Mouse (Mus musculus): Measurements from ENCODE around the gene AI854703. TPM values are rescaled to one million over a fixed set of nuclear protein-coding genes. Genes with fewer than 3 reads are reported as not detected.

The AI854703 gene
- polyA plus RNA-seq, 1 experiment: 0.01 TPM

GRCm38 (mm10) chr6:48589194-48589750 is 37.3 kb upstream of the AI854703 start, which contains the start of gene Gm45021:
Gene Gm45021, plus strand, starts transcription at chr6:48589610.
- Histone ChIP-seq H3K4me2 (ENCODE audit: low read depth) (no peak within 1 kb of the TSS), H3K4me3 (no peak within 1 kb of the TSS), H3ac (ENCODE audit: control insufficient read depth, insufficient read length) (no peak within 1 kb of the TSS), H3K36me3 (ENCODE audit: control insufficient read depth, insufficient read depth) (no peaks in the 10 kb centered on the region), H3K27me3 (ENCODE audit: control insufficient read depth, insufficient read depth, insufficient read length) (no peaks in the 10 kb centered on the region), H3K79me2 (ENCODE audit: control insufficient read depth, insufficient read depth) (no peaks in the 10 kb centered on the region)
- TF ChIP-seq POLR2A (IDR thresholded peaks at IDR 0.05; ENCODE audit: insufficient read length, low read depth) (no peak), MYOD1 (IDR thresholded peaks at IDR 0.05; ENCODE audit: control insufficient read depth in 1 of 3, insufficient read length in 2 of 3, low read depth in 2 of 3) (no peak), SRF (IDR thresholded peaks at IDR 0.05; ENCODE audit: control insufficient read depth, insufficient read length, low read depth) (no peak), MYOG (IDR thresholded peaks at IDR 0.05; ENCODE audit: control insufficient read depth in 1 of 3, insufficient read depth in 1 of 3, insufficient read length in 2 of 3, low read depth in 2 of 3) (no peak), TCF3 (IDR thresholded peaks at IDR 0.05; ENCODE audit: insufficient read length, low read depth) (no peak), MAX (IDR thresholded peaks at IDR 0.05; ENCODE audit: low read depth) (no peak), E2F4 (IDR thresholded peaks at IDR 0.05; ENCODE audit: insufficient read depth) (no peak), REST (IDR thresholded peaks at IDR 0.05; ENCODE audit: insufficient read depth, insufficient read length) (no peak), POLR2AphosphoS2 (IDR thresholded peaks at IDR 0.05; ENCODE audit: insufficient read length, low read depth) (no peak), USF1 (IDR thresholded peaks at IDR 0.05; ENCODE audit: low read depth) (no peak), CEBPB (IDR thresholded peaks at IDR 0.05; ENCODE audit: insufficient read depth, poor library complexity, severe bottlenecking) (no peak), TCF12 (IDR thresholded peaks at IDR 0.05; ENCODE audit: insufficient read depth, poor library complexity, severe bottlenecking) (no peak)

GRCm38 (mm10) chr6:48591221-48591845 is 35.2 kb upstream of the AI854703 start:
- TF ChIP-seq MYOG (IDR thresholded peaks at IDR 0.05; ENCODE audit: control insufficient read depth in 1 of 3, insufficient read depth in 1 of 3, insufficient read length in 2 of 3, low read depth in 2 of 3): peak in 1 of 3 experiments; percentile 19
- no peak for TF ChIP-seq SRF (IDR thresholded peaks at IDR 0.05; ENCODE audit: control insufficient read depth, insufficient read length, low read depth)
- TF ChIP-seq MYOD1 (IDR thresholded peaks at IDR 0.05; ENCODE audit: control insufficient read depth in 1 of 3, insufficient read length in 2 of 3, low read depth in 2 of 3): peak in 2 of 3 experiments; percentile 52 to 60

GRCm38 (mm10) chr6:48591871-48592270 is 34.7 kb upstream of the AI854703 start:
- H3ac ChIP-seq (ENCODE audit: control insufficient read depth, insufficient read length): no peak overlapping the region
- H3K27me3 ChIP-seq (ENCODE audit: control insufficient read depth, insufficient read depth, insufficient read length): no peaks in the 10 kb centered on the region
- no peak overlapping the region for H3K4me3 ChIP-seq
- no peaks in the 10 kb centered on the region for H3K36me3 ChIP-seq (ENCODE audit: control insufficient read depth, insufficient read depth)
- H3K79me2 ChIP-seq (ENCODE audit: control insufficient read depth, insufficient read depth): peaks cover 16% of the 10 kb centered on the region
- no peak overlapping the region for H3K4me2 ChIP-seq (ENCODE audit: low read depth)
- TF ChIP-seq REST (IDR thresholded peaks at IDR 0.05; ENCODE audit: insufficient read depth, insufficient read length) (no peak), TCF12 (IDR thresholded peaks at IDR 0.05; ENCODE audit: insufficient read depth, poor library complexity, severe bottlenecking) (no peak), CEBPB (IDR thresholded peaks at IDR 0.05; ENCODE audit: insufficient read depth, poor library complexity, severe bottlenecking) (no peak), MYOD1 (IDR thresholded peaks at IDR 0.05; ENCODE audit: control insufficient read depth in 1 of 3, insufficient read length in 2 of 3, low read depth in 2 of 3) (no peak), USF1 (IDR thresholded peaks at IDR 0.05; ENCODE audit: low read depth) (no peak), MAX (IDR thresholded peaks at IDR 0.05; ENCODE audit: low read depth) (no peak)

More at GRCm38 (mm10) chr6:48591221-48591845, 35.2 kb upstream of the AI854703 start:
- Histone ChIP-seq H3K4me2 (ENCODE audit: low read depth) (no peak overlapping the region), H3ac (ENCODE audit: control insufficient read depth, insufficient read length) (no peak overlapping the region), H3K36me3 (ENCODE audit: control insufficient read depth, insufficient read depth) (no peaks in the 10 kb centered on the region), H3K79me2 (ENCODE audit: control insufficient read depth, insufficient read depth) (peaks cover 16% of the 10 kb centered on the region), H3K27me3 (ENCODE audit: control insufficient read depth, insufficient read depth, insufficient read length) (no peaks in the 10 kb centered on the region), H3K4me3 (no peak overlapping the region)

- TF ChIP-seq CEBPB (IDR thresholded peaks at IDR 0.05; ENCODE audit: insufficient read depth, poor library complexity, severe bottlenecking): no peak
- peak; percentile 64 for TF ChIP-seq TCF3 (IDR thresholded peaks at IDR 0.05; ENCODE audit: insufficient read length, low read depth)
- peak; percentile 79 for TF ChIP-seq POLR2A (IDR thresholded peaks at IDR 0.05; ENCODE audit: insufficient read length, low read depth)
- no peak for TF ChIP-seq E2F4 (IDR thresholded peaks at IDR 0.05; ENCODE audit: insufficient read depth)
- TF ChIP-seq POLR2AphosphoS2 (IDR thresholded peaks at IDR 0.05; ENCODE audit: insufficient read length, low read depth): peak; percentile 57
- peak; percentile 71 for TF ChIP-seq USF1 (IDR thresholded peaks at IDR 0.05; ENCODE audit: low read depth)
- TF ChIP-seq MYOG (IDR thresholded peaks at IDR 0.05; ENCODE audit: control insufficient read depth in 1 of 3, insufficient read depth in 1 of 3, insufficient read length in 2 of 3, low read depth in 2 of 3): peak; percentile 26 to 96 (median 94)
- peak; percentile 52 for TF ChIP-seq TCF12 (IDR thresholded peaks at IDR 0.05; ENCODE audit: insufficient read depth, poor library complexity, severe bottlenecking)
- TF ChIP-seq REST (IDR thresholded peaks at IDR 0.05; ENCODE audit: insufficient read depth, insufficient read length): no peak
- TF ChIP-seq MYOD1 (IDR thresholded peaks at IDR 0.05; ENCODE audit: control insufficient read depth in 1 of 3, insufficient read length in 2 of 3, low read depth in 2 of 3): peak in 2 of 3 experiments; percentile 96 to 97
- no peak for TF ChIP-seq MAX (IDR thresholded peaks at IDR 0.05; ENCODE audit: low read depth)
- TF ChIP-seq SRF (IDR thresholded peaks at IDR 0.05; ENCODE audit: control insufficient read depth, insufficient read length, low read depth): no peak
- Histone ChIP-seq H3K79me2 (ENCODE audit: control insufficient read depth, insufficient read depth) (peaks cover 18% of the 10 kb centered on the region), H3ac (ENCODE audit: control insufficient read depth, insufficient read length) (peak within 1 kb of the TSS; percentile 69), H3K27me3 (ENCODE audit: control insufficient read depth, insufficient read depth, insufficient read length) (no peaks in the 10 kb centered on the region), H3K4me2 (ENCODE audit: low read depth) (peak within 1 kb of the TSS; percentile 81), H3K36me3 (ENCODE audit: control insufficient read depth, insufficient read depth) (peaks cover 9% of the 10 kb centered on the region), H3K4me3 (peak within 1 kb of the TSS; percentile 61)
These were observed 33.2 kb upstream of the AI854703 start, which contains the start of the genes Repin1 and Gm44965 for GRCm38 (mm10) chr6:48593158-48594042. Gene Repin1, plus strand, starts transcription at chr6:48593883. Gene Gm44965, plus strand, starts transcription at chr6:48593941.
